In the genomic region with DNA sequence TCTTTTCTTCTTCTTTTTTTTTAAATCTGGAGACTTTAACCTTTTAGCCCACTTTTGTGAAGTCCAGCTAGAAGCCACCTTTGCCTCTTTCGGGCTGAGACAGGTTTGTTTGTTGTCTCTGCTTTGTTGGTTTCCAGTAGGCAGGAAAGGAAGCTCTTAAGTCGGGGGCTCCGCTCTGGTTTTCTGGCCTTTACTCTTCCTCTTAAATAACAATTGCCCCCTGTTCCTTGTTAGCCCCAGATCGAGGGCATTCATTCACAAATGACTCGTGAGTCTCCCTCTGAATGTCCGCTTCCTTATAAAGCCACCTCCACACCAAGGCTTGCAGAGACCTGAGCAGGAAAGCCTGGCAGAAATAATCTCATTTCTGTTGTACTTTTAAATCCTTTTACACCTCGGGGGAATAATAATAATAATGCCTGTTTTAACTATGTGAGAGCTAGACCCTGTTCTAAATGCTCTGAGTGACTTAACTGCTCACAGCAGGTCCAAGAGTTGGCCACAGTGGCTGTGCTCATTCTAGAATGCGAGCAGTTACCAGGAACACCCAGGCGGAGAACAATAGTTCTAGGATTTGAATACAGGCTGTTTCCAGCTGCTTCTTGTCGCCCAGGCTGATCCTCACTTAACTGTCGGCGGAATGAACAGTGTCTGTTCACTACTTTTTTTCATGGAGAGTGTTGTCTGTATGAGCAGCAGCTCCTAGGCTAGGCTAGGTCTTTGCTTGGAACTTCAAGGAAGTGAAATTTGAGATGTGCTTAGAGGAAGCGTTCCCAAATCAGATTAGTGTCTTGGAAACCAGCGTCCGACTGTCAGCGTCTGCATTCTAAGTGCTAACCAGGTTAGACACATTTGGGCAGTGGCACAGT, we compare ENCODE assay signal across 8 mouse cellular contexts. TPM values are rescaled to one million over a fixed set of nuclear protein-coding genes. Genes with fewer than 3 reads are reported as not detected.
DNase-seq lines count a peak whose midpoint lies in the region; ATAC-seq lines count a peak whose summit lies in the region.

No protein-coding gene starts in this region.

- H3K4me1 ChIP-seq in midbrain, embryonic 10.5 days: peaks cover 34% of the 10 kb centered on the region
- H3K4me1 ChIP-seq in midbrain, embryonic 15.5 days: peaks cover 14% of the 10 kb centered on the region
- peaks cover 24% of the 10 kb centered on the region for H3K4me1 ChIP-seq in forebrain, embryonic 13.5 days
- H3K4me1 ChIP-seq in intestine, embryonic 16.5 days (ENCODE audit: control insufficient read depth, insufficient read depth, low read length): peaks cover 21% of the 10 kb centered on the region

- H3K4me3 ChIP-seq in midbrain, embryonic 10.5 days: peak overlapping the region; percentile 68
- no peak overlapping the region for H3K4me3 ChIP-seq in midbrain, embryonic 15.5 days
- no peak overlapping the region for H3K4me3 ChIP-seq in forebrain, embryonic 13.5 days
- peak overlapping the region; percentile 26 for H3K4me3 ChIP-seq in intestine, embryonic 16.5 days (ENCODE audit: low read length)

- H3K27me3 ChIP-seq in midbrain, embryonic 10.5 days (ENCODE audit: low read depth, poor library complexity, severe bottlenecking): 0 out of 2 replicates have a peak, but pooled peaks cover 5% of the 10 kb centered on the region
- peaks cover 4% of the 10 kb centered on the region; the same call in 1 of the 2 replicates for H3K27me3 ChIP-seq in midbrain, embryonic 15.5 days (replicated peaks)
- peaks cover 12% of the 10 kb centered on the region; the same call in 1 of the 2 replicates for H3K27me3 ChIP-seq in forebrain, embryonic 13.5 days
- no peaks in the 10 kb centered on the region for H3K27me3 ChIP-seq in intestine, embryonic 16.5 days (replicated peaks; ENCODE audit: control insufficient read depth, insufficient read depth, low read length)

- H3K4me2 ChIP-seq in midbrain, embryonic 15.5 days: no peak overlapping the region
- H3K4me2 ChIP-seq in forebrain, embryonic 13.5 days: peak overlapping the region; percentile 64; the same call in 1 of the 2 replicates
- peak overlapping the region; percentile 45 for H3K4me2 ChIP-seq in intestine, embryonic 16.5 days (ENCODE audit: low read depth, low read length)

- 1% methylated on average over 16 of the region's 16 CpGs for WGBS in midbrain, embryonic 10.5 days
- 3% methylated on average over 16 of the region's 16 CpGs for WGBS in midbrain, embryonic 15.5 days
- 4% methylated on average over 16 of the region's 16 CpGs for WGBS in forebrain, embryonic 13.5 days
- 18% methylated on average over 16 of the region's 16 CpGs for WGBS in intestine, embryonic 16.5 days

- peak overlapping the region; percentile 100 for H3K27ac ChIP-seq in midbrain, embryonic 10.5 days (replicated peaks)
- no peak overlapping the region for H3K27ac ChIP-seq in midbrain, embryonic 15.5 days
- peak overlapping the region; percentile 15; the same call in 1 of the 2 replicates for H3K27ac ChIP-seq in forebrain, embryonic 13.5 days
- peak overlapping the region; percentile 100 for H3K27ac ChIP-seq in intestine, embryonic 16.5 days (ENCODE audit: low read length)

- H3K9me3 ChIP-seq in midbrain, embryonic 10.5 days (replicated peaks): no peaks in the 10 kb centered on the region
- no peaks in the 10 kb centered on the region for H3K9me3 ChIP-seq in midbrain, embryonic 15.5 days
- H3K9me3 ChIP-seq in forebrain, embryonic 13.5 days (replicated peaks): no peaks in the 10 kb centered on the region
- no peaks in the 10 kb centered on the region for H3K9me3 ChIP-seq in intestine, embryonic 16.5 days (ENCODE audit: control insufficient read depth, low read length)

- DNase-seq in midbrain, embryonic 10.5 days (ENCODE audit: low spot score): peak; percentile 56
- DNase-seq in lung, postnatal 10 days: peak; percentile 32
- DNase-seq in B cell, adult 2 months: no peak
- no peak for DNase-seq in left cerebral cortex, postnatal 10 days (ENCODE audit: extremely low spot score in 1 of 2, low spot score in 2 of 2)
- no peak for DNase-seq in layer of hippocampus, adult 11-12 months (ENCODE audit: low spot score)

- no peak for ATAC-seq in midbrain, embryonic 15.5 days (replicated peaks)
- ATAC-seq in forebrain, embryonic 13.5 days: no peak
- no peak for ATAC-seq in intestine, embryonic 16.5 days

- intact Hi-C loops in left cerebral cortex, postnatal 10 days (cut with DNase I): no loop called here

- H3K9ac ChIP-seq in midbrain, embryonic 15.5 days: no peak overlapping the region
- no peak overlapping the region for H3K9ac ChIP-seq in forebrain, embryonic 13.5 days
- peak overlapping the region; percentile 34 for H3K9ac ChIP-seq in intestine, embryonic 16.5 days (ENCODE audit: low read depth, low read length)

- no peaks in the 10 kb centered on the region for H3K36me3 ChIP-seq in midbrain, embryonic 10.5 days
- no peaks in the 10 kb centered on the region for H3K36me3 ChIP-seq in midbrain, embryonic 15.5 days (replicated peaks)
- H3K36me3 ChIP-seq in forebrain, embryonic 13.5 days (ENCODE audit: poor library complexity, severe bottlenecking): no peaks in the 10 kb centered on the region
- no peaks in the 10 kb centered on the region for H3K36me3 ChIP-seq in intestine, embryonic 16.5 days (ENCODE audit: control insufficient read depth, insufficient read depth, low read length)

RNA-seq across cellular contexts. Expression of gene Arid1a, which starts 59.3 kb away (rescaled TPM):
- 32.7 and 34.5 TPM in 2 replicates for polyA plus RNA-seq in midbrain, embryonic 10.5 days (2016; fragmentation: Nextera tagmentation; extraction: Ambion mirVana)
- 37.9 and 39.3 TPM in 2 replicates for polyA plus RNA-seq in midbrain, embryonic 15.5 days (2015; fragmentation: Nextera tagmentation; extraction: Ambion mirVana)
- 44.7 and 48.9 TPM in 2 replicates for polyA plus RNA-seq in forebrain, embryonic 13.5 days (2015; fragmentation: Nextera tagmentation; extraction: Ambion mirVana)
- polyA plus RNA-seq in intestine, embryonic 16.5 days (2015; fragmentation: Nextera tagmentation; extraction: Ambion mirVana): 17.8 and 18.5 TPM in 2 replicates
- total RNA-seq in left cerebral cortex, postnatal 10 days (2021): 10 to 100 TPM; 76.0 to 76.8 TPM

Comparison
In these comparisons a context has a peak if more than half of its experiments do, and no peak if none do; other contexts are left out.
1. H3K4me3 ChIP-seq: peak in midbrain, embryonic 10.5 days (single experiment) and intestine, embryonic 16.5 days (single experiment); none in midbrain, embryonic 15.5 days (single experiment) and forebrain, embryonic 13.5 days (single experiment).
2. DNase-seq: peak in midbrain, embryonic 10.5 days (single experiment) and lung, postnatal 10 days (single experiment); none in B cell, adult 2 months (0 of 2), left cerebral cortex, postnatal 10 days (0 of 2) and layer of hippocampus, adult 11-12 months (single experiment).